Mouse (Mus musculus) heart, postnatal 0 days (tissue): ENCODE data around the gene Yjefn3.

Experiments used
- CTCF ChIP-seq: IDR thresholded peaks from 2 replicates; pipeline ENCODE4 v1.5.1; 2016; ENCODE audit warnings: antibody characterized with exemption, control low read depth, low read depth
- EP300 ChIP-seq: IDR thresholded peaks from 2 replicates; pipeline ENCODE4 v1.6.1; 2016; ENCODE audit warnings: antibody characterized with exemption, low read depth

DNA sequence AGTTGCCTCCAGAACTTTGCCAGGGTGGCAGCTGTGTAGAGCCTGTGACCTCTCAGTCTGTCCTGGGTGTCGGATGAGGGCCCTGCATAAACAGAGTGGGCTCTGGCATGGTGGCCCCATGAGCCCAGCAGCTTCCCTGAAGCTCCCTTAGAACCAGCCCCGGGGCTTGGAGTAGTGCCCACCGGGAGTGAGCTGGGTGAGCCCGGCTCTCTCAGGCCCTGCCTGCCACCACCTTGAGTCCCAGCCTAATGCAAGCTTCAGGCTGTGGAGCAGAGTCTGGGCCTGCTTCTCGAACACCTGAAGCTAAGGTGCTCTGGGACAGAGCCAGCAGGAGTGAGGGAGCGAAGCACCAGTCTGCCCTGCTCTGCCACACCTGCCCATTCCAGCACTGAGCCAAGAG is 31.6 kb downstream of the Yjefn3 start:
- TF ChIP-seq CTCF = no peak
- no peak for TF ChIP-seq EP300
